Mouse (Mus musculus): Measurements from ENCODE around the gene Piwil1. TPM values are rescaled to one million over a fixed set of nuclear protein-coding genes. Genes with fewer than 3 reads are reported as not detected.

Gene Piwil1
- polyA plus RNA-seq, 1 experiment from 2014 or later, result not detected

GRCm38 (mm10) chr5:128667303-128667702 lies 35.0 kb upstream of the Piwil1 start:
- TF ChIP-seq EP300 (optimal IDR thresholded peaks at IDR 0.05) (no peak), CTCF (IDR thresholded peaks at IDR 0.05; ENCODE audit: low read depth) (no peak)
- Histone ChIP-seq H3K4me2 (replicated peaks; ENCODE audit: low read depth) (0 out of 2 replicates have a peak overlapping the region, but pooled peaks have one; percentile 20), H3K27me3 (ENCODE audit: control insufficient read depth, insufficient read depth, low read length) (no peaks in the 10 kb centered on the region), H3K27ac (replicated peaks) (no peak overlapping the region), H3K9me3 (ENCODE audit: control insufficient read depth, low read length) (no peaks in the 10 kb centered on the region), H3K4me3 (ENCODE audit: low read depth, low read length) (no peak overlapping the region), H3K36me3 (ENCODE audit: control insufficient read depth, insufficient read depth, low read length) (no peaks in the 10 kb centered on the region), H3K9ac (ENCODE audit: low read length) (no peak overlapping the region), H3K4me1 (replicated peaks; ENCODE audit: control insufficient read depth, insufficient read depth) (no peaks in the 10 kb centered on the region)
- DNase-seq (ENCODE audit: low spot score) (no peak), ATAC-seq (ENCODE audit: low FRiP score, low TSS enrichment) (no peak)
- 40% methylated on average over 7 of the region's 7 CpGs for WGBS

- Histone ChIP-seq H3K27ac (replicated peaks) (no peak overlapping the region), H3K4me3 (ENCODE audit: low read depth, low read length) (no peak overlapping the region), H3K9ac (ENCODE audit: low read length) (no peak overlapping the region), H3K4me1 (replicated peaks; ENCODE audit: control insufficient read depth, insufficient read depth) (no peaks in the 10 kb centered on the region), H3K4me2 (replicated peaks; ENCODE audit: low read depth) (no peak overlapping the region), H3K36me3 (ENCODE audit: control insufficient read depth, insufficient read depth, low read length) (no peaks in the 10 kb centered on the region), H3K9me3 (ENCODE audit: control insufficient read depth, low read length) (no peaks in the 10 kb centered on the region), H3K27me3 (ENCODE audit: control insufficient read depth, insufficient read depth, low read length) (no peaks in the 10 kb centered on the region)
- ATAC-seq (ENCODE audit: low FRiP score, low TSS enrichment) (peak; percentile 56; the same call in 1 of the 2 replicates), DNase-seq (ENCODE audit: low spot score) (no peak)
- WGBS, result 34% methylated on average over 9 of the region's 9 CpGs
- TF ChIP-seq EP300 (optimal IDR thresholded peaks at IDR 0.05), result no peak
- TF ChIP-seq CTCF (IDR thresholded peaks at IDR 0.05; ENCODE audit: low read depth), result no peak
Measured at GRCm38 (mm10) chr5:128674124-128674523, 28.2 kb upstream of the Piwil1 start.

- Histone ChIP-seq H3K27ac (replicated peaks) (no peak overlapping the region), H3K4me2 (replicated peaks; ENCODE audit: low read depth) (no peak overlapping the region), H3K4me1 (replicated peaks; ENCODE audit: control insufficient read depth, insufficient read depth) (no peaks in the 10 kb centered on the region), H3K27me3 (ENCODE audit: control insufficient read depth, insufficient read depth, low read length) (no peaks in the 10 kb centered on the region), H3K9me3 (ENCODE audit: control insufficient read depth, low read length) (no peaks in the 10 kb centered on the region), H3K36me3 (ENCODE audit: control insufficient read depth, insufficient read depth, low read length) (no peaks in the 10 kb centered on the region), H3K9ac (ENCODE audit: low read length) (no peak overlapping the region), H3K4me3 (ENCODE audit: low read depth, low read length) (no peak overlapping the region)
- 76% methylated on average over 4 of the region's 4 CpGs for WGBS
- TF ChIP-seq CTCF (IDR thresholded peaks at IDR 0.05; ENCODE audit: low read depth) (no peak), EP300 (optimal IDR thresholded peaks at IDR 0.05) (no peak)
- DNase-seq (ENCODE audit: low spot score), result no peak
- no peak for ATAC-seq (ENCODE audit: low FRiP score, low TSS enrichment)
Measured at GRCm38 (mm10) chr5:128677373-128677772, 25.0 kb upstream of the Piwil1 start.

- Histone ChIP-seq H3K36me3 (ENCODE audit: control insufficient read depth, insufficient read depth, low read length) (no peaks in the 10 kb centered on the region), H3K4me2 (replicated peaks; ENCODE audit: low read depth) (no peak overlapping the region), H3K4me3 (ENCODE audit: low read depth, low read length) (no peak overlapping the region), H3K4me1 (replicated peaks; ENCODE audit: control insufficient read depth, insufficient read depth) (no peaks in the 10 kb centered on the region), H3K27ac (replicated peaks) (no peak overlapping the region), H3K9ac (ENCODE audit: low read length) (no peak overlapping the region), H3K9me3 (ENCODE audit: control insufficient read depth, low read length) (no peaks in the 10 kb centered on the region), H3K27me3 (ENCODE audit: control insufficient read depth, insufficient read depth, low read length) (no peaks in the 10 kb centered on the region)
- WGBS, result 46% methylated on average over 6 of the region's 6 CpGs
- DNase-seq (ENCODE audit: low spot score) (no peak), ATAC-seq (ENCODE audit: low FRiP score, low TSS enrichment) (peak; percentile 40; the same call in 1 of the 2 replicates)
- TF ChIP-seq EP300 (optimal IDR thresholded peaks at IDR 0.05) (no peak), CTCF (IDR thresholded peaks at IDR 0.05; ENCODE audit: low read depth) (no peak)
Measured at GRCm38 (mm10) chr5:128677861-128678260, 24.5 kb upstream of the Piwil1 start.

GRCm38 (mm10) chr5:128681456-128681855 lies 20.9 kb upstream of the Piwil1 start:
- DNase-seq (ENCODE audit: low spot score), result no peak
- Histone ChIP-seq H3K4me3 (ENCODE audit: low read depth, low read length) (no peak overlapping the region), H3K4me1 (replicated peaks; ENCODE audit: control insufficient read depth, insufficient read depth) (no peaks in the 10 kb centered on the region), H3K4me2 (replicated peaks; ENCODE audit: low read depth) (no peak overlapping the region), H3K27me3 (ENCODE audit: control insufficient read depth, insufficient read depth, low read length) (no peaks in the 10 kb centered on the region), H3K9me3 (ENCODE audit: control insufficient read depth, low read length) (no peaks in the 10 kb centered on the region), H3K9ac (ENCODE audit: low read length) (no peak overlapping the region), H3K27ac (replicated peaks) (no peak overlapping the region), H3K36me3 (ENCODE audit: control insufficient read depth, insufficient read depth, low read length) (no peaks in the 10 kb centered on the region)
- TF ChIP-seq EP300 (optimal IDR thresholded peaks at IDR 0.05) (no peak), CTCF (IDR thresholded peaks at IDR 0.05; ENCODE audit: low read depth) (peak; percentile 65)
- 38% methylated on average over 5 of the region's 5 CpGs for WGBS
- ATAC-seq (ENCODE audit: low FRiP score, low TSS enrichment), result no peak

- Histone ChIP-seq H3K36me3 (ENCODE audit: control insufficient read depth, insufficient read depth, low read length) (no peaks in the 10 kb centered on the region), H3K27me3 (ENCODE audit: control insufficient read depth, insufficient read depth, low read length) (no peaks in the 10 kb centered on the region), H3K4me3 (ENCODE audit: low read depth, low read length) (no peak overlapping the region), H3K27ac (replicated peaks) (no peak overlapping the region), H3K9ac (ENCODE audit: low read length) (no peak overlapping the region), H3K9me3 (ENCODE audit: control insufficient read depth, low read length) (no peaks in the 10 kb centered on the region), H3K4me1 (replicated peaks; ENCODE audit: control insufficient read depth, insufficient read depth) (no peaks in the 10 kb centered on the region), H3K4me2 (replicated peaks; ENCODE audit: low read depth) (no peak overlapping the region)
- ATAC-seq (ENCODE audit: low FRiP score, low TSS enrichment), result no peak
- no peak for DNase-seq (ENCODE audit: low spot score)
- 21% methylated on average over 10 of the region's 10 CpGs for WGBS
- no peak for TF ChIP-seq CTCF (IDR thresholded peaks at IDR 0.05; ENCODE audit: low read depth)
- TF ChIP-seq EP300 (optimal IDR thresholded peaks at IDR 0.05), result no peak
Measured at GRCm38 (mm10) chr5:128684192-128684591, 18.1 kb upstream of the Piwil1 start.
